Mouse (Mus musculus) thymus, postnatal 36 days (tissue): Measurements from ENCODE around the gene Kiss1r.

Experiments used
- DNase-seq, 2 experiments: peaks; one replicate each; pipeline ENCODE4 v3.0.0; 2022; ENCODE audit warnings: mixed read lengths in 2 of 2

The Kiss1r gene

GRCm38 (mm10) chr10:79940749-79941148 is 24.0 kb downstream of the Kiss1r start:
- no peak for DNase-seq

DNA sequence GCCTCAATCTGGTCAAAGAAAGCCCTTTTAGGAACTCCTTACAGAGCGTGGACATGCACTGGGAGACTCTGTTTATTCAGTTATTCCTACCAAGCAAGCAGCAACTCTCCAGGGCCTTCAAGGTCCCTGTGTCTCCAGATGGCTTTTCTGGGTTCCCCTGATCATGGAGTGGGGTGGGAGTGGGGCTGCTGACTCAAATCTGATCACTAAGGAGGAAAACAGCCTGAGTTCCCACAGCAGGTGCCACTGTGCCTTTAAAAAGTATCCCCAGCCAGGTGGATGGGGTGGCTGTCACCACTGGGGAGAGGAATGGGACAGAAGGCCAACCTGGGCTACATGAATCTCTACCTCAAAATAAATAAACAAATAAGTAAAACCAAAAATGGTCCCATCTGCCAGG is 26.2 kb downstream of the Kiss1r start:
- no peak for DNase-seq

DNA sequence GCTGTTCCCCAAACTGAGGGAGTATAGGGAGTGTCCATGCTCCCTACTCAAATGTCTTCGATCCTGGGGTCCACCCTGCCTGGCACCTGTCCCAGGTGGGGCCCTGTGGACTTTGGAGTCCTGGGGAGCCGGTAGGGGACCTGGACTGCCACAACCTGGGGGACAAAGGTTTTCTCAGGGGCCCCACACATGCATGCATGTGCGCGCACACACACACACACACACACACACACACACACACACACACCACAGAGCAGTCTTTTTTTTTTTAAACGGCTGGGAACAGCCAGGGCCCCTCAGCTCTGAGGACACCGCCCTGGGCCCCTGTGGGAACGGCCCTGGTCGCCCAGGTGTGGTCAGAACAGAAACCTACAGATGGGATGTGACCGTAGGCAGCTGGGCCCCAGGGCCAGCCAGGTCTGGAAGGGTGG is 26.7 kb downstream of the Kiss1r start:
- DNase-seq: no peak

GRCm38 (mm10) chr10:79945507-79946234 is 28.9 kb downstream of the Kiss1r start:
- DNase-seq: no peak

DNA sequence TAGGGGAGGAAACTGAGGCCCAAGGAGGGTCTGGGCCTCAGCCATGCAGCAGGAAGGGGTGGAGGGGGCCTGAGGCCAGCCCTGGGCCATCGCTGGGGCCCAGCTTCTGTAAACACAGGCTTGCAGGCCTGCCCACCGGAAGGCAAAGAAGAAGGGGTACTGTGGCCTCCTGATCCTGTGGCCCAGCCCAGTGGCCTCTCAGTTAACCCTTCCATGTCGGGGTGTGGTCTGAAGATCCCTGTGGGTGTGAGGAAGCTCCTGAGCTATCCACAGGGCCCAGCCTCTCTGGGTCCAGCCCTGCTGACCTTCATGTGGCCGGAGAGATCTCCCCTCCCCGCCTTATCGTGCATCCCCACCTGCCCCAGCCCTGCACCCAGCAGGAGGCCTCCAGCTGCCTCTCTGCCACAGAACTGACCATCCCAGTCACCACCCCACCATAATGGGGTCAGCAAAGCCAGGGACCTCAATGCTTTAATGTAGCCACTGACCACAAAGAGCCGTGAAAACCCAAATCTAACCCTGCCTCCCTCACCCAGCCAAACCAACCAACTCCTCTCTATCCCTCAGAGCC is 30.1 kb downstream of the Kiss1r start:
- no peak for DNase-seq

GRCm38 (mm10) chr10:79947502-79947901 is 30.7 kb downstream of the Kiss1r start:
- DNase-seq: no peak

GRCm38 (mm10) chr10:79949873-79950272 is 33.1 kb downstream of the Kiss1r start:
- no peak for DNase-seq

DNA sequence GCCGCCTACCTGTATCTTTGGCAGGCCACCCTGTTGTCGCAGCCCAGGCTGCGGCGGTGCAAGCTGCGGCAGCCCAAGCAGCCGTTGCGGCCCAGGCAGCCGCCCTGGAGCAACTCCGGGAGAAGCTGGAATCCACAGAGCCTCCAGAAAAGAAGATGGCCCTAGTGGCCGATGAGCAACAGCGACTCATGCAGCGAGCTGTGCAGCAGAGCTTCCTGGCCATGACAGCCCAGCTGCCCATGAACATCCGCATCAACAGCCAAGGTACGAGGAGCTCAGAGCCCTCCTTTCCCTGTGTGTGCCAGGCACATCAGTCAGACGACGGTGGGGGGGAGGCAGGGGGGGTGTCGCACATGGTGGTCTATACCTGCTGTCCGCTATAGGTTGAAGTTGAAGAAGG is 33.9 kb downstream of the Kiss1r start:
- DNase-seq: no peak

DNA sequence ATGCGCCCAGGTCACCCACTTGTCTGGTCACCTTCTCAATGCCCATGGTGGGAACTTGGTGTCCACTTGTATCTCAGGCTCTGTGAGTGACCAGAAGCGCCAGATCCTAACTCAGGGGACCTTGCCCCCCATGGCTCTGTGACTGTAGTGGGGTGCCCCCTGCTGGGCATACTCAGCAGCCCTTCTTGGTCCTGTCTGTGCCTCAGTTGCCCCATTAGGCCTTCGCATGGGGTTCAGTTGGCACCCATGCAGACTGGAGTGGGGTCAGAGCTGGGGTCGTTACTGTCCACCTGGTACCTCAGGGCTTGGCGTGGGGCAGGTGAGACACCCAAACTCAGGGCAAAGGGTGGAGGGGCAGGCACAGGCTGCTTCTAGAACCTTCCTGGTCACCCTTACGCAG is 37.2 kb downstream of the Kiss1r start:
- DNase-seq: peak; percentile 54 to 57

GRCm38 (mm10) chr10:79955691-79956090 is 38.9 kb downstream of the Kiss1r start:
- no peak for DNase-seq

- DNase-seq: no peak
Measured at GRCm38 (mm10) chr10:79956643-79957154, 39.9 kb downstream of the Kiss1r start.

DNA sequence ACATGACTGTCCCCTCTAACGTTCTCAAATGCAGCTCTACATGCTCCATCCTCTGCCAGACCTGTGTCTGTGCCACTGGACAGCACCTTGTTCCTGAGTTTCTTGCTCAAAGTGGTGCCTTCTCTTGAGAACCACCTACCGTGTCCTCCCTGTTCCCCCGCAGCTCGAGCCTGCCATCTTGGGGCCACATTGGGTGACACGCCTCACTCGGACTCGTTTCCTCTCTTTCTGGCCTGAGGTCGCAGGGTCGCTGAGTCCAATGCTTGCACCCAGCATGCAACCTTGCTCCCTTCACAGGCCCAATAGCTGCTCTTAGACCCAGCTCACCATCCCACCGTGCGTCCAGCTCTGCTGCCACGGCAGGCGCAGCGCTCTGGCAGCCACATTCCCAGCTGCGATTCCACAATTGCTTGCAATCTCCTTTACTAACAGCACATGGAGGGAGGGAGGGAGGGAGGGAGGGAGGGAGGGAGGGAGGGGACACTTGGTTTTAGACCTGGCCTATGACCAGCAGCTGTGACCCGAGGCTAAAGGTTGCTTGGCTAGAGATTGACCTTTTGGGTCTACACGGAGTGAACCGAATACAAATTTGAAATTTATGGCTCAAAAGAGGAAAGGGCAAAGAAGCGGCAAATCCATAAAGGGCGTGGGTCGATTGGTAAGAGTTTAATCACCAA is 41.5 kb downstream of the Kiss1r start:
- DNase-seq: peak; percentile 85 to 88

- DNase-seq: peak in 1 of 2 experiments; percentile 23
Measured at GRCm38 (mm10) chr10:79959412-79959811, 42.6 kb downstream of the Kiss1r start.

- DNase-seq: peak; percentile 99 to 100
Measured at GRCm38 (mm10) chr10:79959847-79960601, 43.3 kb downstream of the Kiss1r start, which contains the start of gene Wdr18. Wdr18 (plus strand) TSS chr10:79960152.

- DNase-seq: no peak
Measured at GRCm38 (mm10) chr10:79960671-79961294, 44.0 kb downstream of the Kiss1r start.

GRCm38 (mm10) chr10:79964727-79965126 is 48.0 kb downstream of the Kiss1r start:
- no peak for DNase-seq

- no peak for DNase-seq
Measured at GRCm38 (mm10) chr10:79965325-79965724, 48.6 kb downstream of the Kiss1r start.

- no peak for DNase-seq
Measured at GRCm38 (mm10) chr10:79966886-79967400, 50.2 kb downstream of the Kiss1r start.

- no peak for DNase-seq
Measured at GRCm38 (mm10) chr10:79968181-79968580, 51.4 kb downstream of the Kiss1r start.

DNA sequence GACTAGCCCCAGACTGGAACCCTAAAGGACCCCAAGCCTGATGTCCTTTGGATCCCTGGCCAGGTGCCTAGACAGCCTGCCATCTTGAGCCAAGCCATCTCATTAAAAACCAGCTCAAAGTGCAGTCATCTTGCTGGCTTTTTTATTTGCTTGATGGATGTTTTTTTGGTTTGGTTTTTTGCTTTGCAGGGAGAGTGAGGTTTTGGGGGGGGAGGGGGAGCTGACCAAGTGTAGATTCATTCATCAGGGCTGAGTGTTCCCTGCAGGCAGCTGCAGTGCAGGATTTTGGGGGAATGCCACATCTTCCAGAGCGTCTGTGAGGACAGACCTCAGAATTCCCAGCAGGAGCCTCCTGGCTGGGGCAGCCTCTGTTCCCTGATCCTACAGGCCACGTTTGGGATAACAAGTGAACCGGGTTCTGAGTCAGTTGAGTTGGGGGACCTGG is 52.4 kb downstream of the Kiss1r start:
- DNase-seq: no peak

DNA sequence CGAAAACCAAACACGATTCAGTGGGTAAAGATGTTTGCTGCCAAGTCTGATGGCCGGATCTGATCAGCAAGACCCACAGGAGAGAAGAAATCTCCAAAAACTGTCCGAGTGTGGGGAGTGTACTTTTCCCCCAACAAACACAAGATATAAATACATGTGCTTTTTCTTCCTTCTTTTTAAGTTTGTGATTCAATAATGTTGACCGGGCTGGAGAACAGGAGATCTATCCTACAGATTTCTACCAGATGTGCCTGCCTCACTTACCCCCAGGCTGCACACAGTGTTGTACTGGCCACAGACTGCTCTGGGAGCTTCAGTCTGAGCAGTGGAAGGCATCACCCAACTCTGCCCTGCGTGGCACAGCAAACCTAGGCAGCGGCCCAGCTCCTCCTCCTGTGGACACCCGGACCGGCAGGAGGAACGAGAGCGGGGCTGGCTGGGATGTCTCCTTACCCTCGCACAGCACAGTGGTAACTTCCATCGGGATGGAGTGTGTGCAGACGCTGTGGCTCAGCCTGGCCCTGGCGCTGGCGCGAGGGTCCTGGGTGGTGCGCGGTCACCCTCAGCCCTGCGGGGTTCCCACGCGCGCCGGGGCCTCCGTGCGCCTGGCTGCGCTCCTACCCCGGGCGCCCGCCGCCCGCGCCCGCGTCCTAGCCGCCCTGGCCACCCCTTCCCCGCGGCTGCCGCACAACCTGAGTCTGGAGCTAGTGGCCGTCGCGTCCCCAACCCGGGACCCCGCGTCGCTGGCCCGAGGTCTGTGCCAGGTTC is 53.8 kb downstream of the Kiss1r start, which contains the start of gene Grin3b:
Grin3b (plus strand) TSS at position 301 of the 768 bp plus-strand sequence.
- no peak for DNase-seq
